Mouse (Mus musculus) CH12.LX (cell line): ENCODE measurements at regions not wholly inside any gene's neighbourhood (a gene's known extent, or its start where the extent isn't known, plus 50 kb on each side); places are given as distances from the start of the nearest gene placed in this dataset.

Experiments used
- DNase-seq: peaks from one replicate; pipeline ENCODE4 v3.0.0-alpha.2; 2013; ENCODE audit errors: extremely low read depth
- H3K27ac ChIP-seq: 2 replicates; pipeline ENCODE4 v1.5.1; 2012; ENCODE audit warnings: low read depth, mild to moderate bottlenecking, control low read depth, moderate library complexity; ENCODE audit not compliant: insufficient read depth
- H3K27me3 ChIP-seq: replicated peaks from 2 replicates; pipeline ENCODE3; 2012; ENCODE audit warnings: inconsistent platforms
- H3K36me3 ChIP-seq, 2 experiments: replicated peaks in 1 of 2; 2 replicates each; pipeline versions ENCODE3 to v1.6.1; 2012; ENCODE audit warnings: inconsistent platforms in 1 of 2, low read length in 1 of 2, mild to moderate bottlenecking in 1 of 2, mixed read lengths in 1 of 2, moderate library complexity in 1 of 2; ENCODE audit not compliant: control insufficient read depth in 1 of 2, insufficient read depth in 1 of 2
- H3K4me1 ChIP-seq, 2 experiments: 2 replicates each; pipeline ENCODE4 v1.6.1; 2012; ENCODE audit warnings: inconsistent platforms in 1 of 2, moderate library complexity in 1 of 2; ENCODE audit not compliant: insufficient read depth in 2 of 2, control insufficient read depth in 1 of 2
- H3K4me2 ChIP-seq: 2 replicates; pipeline ENCODE4 v1.6.1; 2012; ENCODE audit warnings: low read depth, mild to moderate bottlenecking, control low read depth; ENCODE audit not compliant: poor library complexity, insufficient read depth, severe bottlenecking
- H3K4me3 ChIP-seq, 3 experiments: fragments of 150-350 bp in 1 of 3; sonication (generic) in 1 of 3; replicated peaks in 1 of 3; 2 replicates each; pipeline versions ENCODE3 to v1.5.1; 2011 to 2012; ENCODE audit warnings: low read depth in 2 of 3, low read length in 2 of 3, mild to moderate bottlenecking in 2 of 3, moderate library complexity in 2 of 3, control low read depth in 1 of 3, improper control_type of control experiment in 1 of 3, inconsistent platforms in 1 of 3, mixed read lengths in 1 of 3; ENCODE audit not compliant: poor library complexity in 1 of 3
- H3K79me2 ChIP-seq: replicated peaks from 2 replicates; pipeline ENCODE4 v1.6.1; 2012; ENCODE audit warnings: mild to moderate bottlenecking, moderate library complexity; ENCODE audit not compliant: control insufficient read depth, poor library complexity, insufficient read depth, severe bottlenecking; ENCODE audit errors: extremely low read depth
- H3K9ac ChIP-seq: 2 replicates; pipeline ENCODE4 v1.6.1; 2012; ENCODE audit warnings: low read depth, mild to moderate bottlenecking, control low read depth, moderate library complexity; ENCODE audit not compliant: insufficient read depth
- H3K9me3 ChIP-seq: replicated peaks from 2 replicates; pipeline ENCODE3; 2012; ENCODE audit warnings: low read length, inconsistent platforms, mixed read lengths
- BHLHE40 ChIP-seq: IDR thresholded peaks from 2 replicates; pipeline ENCODE4 v1.6.1; 2011; ENCODE audit warnings: mild to moderate bottlenecking, low read depth, low read length, improper control_type of control experiment
- CHD1 ChIP-seq: IDR thresholded peaks from 2 replicates; pipeline ENCODE4 v1.6.1; 2012; ENCODE audit warnings: low read depth, low read length, improper control_type of control experiment, inconsistent platforms
- ELF1 ChIP-seq: IDR thresholded peaks from 2 replicates; pipeline ENCODE4 v1.6.1; 2014; ENCODE audit warnings: low read depth, mild to moderate bottlenecking, inconsistent platforms, low read length, improper control_type of control experiment
- EP300 ChIP-seq: IDR thresholded peaks from 2 replicates; pipeline ENCODE4 v1.6.1; 2011; ENCODE audit warnings: low read length, improper control_type of control experiment
- GABPA ChIP-seq: IDR thresholded peaks from 2 replicates; pipeline ENCODE4 v1.6.1; 2012; ENCODE audit warnings: low read depth, low read length, improper control_type of control experiment, inconsistent platforms; ENCODE audit not compliant: insufficient replicate concordance
- HCFC1 ChIP-seq: IDR thresholded peaks from 2 replicates; pipeline ENCODE4 v1.6.1; 2012; ENCODE audit warnings: low read depth, mild to moderate bottlenecking, inconsistent platforms, low read length, improper control_type of control experiment
- IRF4 ChIP-seq: IDR thresholded peaks from 2 replicates; pipeline ENCODE4 v1.6.1; 2014; ENCODE audit warnings: low read depth, mild to moderate bottlenecking, inconsistent platforms, low read length, improper control_type of control experiment
- JUN ChIP-seq: IDR thresholded peaks from 2 replicates; pipeline ENCODE4 v1.6.1; 2011; ENCODE audit warnings: low read depth, mild to moderate bottlenecking, low read length, improper control_type of control experiment, moderate library complexity; ENCODE audit not compliant: insufficient read depth
- JUND ChIP-seq: conservative IDR thresholded peaks from 2 replicates; pipeline ENCODE4 v1.6.1; 2011; ENCODE audit warnings: low read depth, low read length, improper control_type of control experiment
- MAFK ChIP-seq: IDR thresholded peaks from 2 replicates; pipeline ENCODE4 v1.6.1; 2011; ENCODE audit warnings: low read length, improper control_type of control experiment; ENCODE audit not compliant: insufficient replicate concordance
- MAX ChIP-seq: IDR thresholded peaks from 2 replicates; pipeline ENCODE4 v1.6.1; 2011; ENCODE audit warnings: low read length, improper control_type of control experiment
- MAZ ChIP-seq: IDR thresholded peaks from 2 replicates; pipeline ENCODE4 v1.6.1; 2012; ENCODE audit warnings: low read depth, mild to moderate bottlenecking, inconsistent platforms, low read length, improper control_type of control experiment, moderate library complexity
- MYC ChIP-seq: IDR thresholded peaks from 2 replicates; pipeline ENCODE4 v1.6.1; 2011; ENCODE audit warnings: low read depth, mild to moderate bottlenecking, improper control_type of control experiment, low read length
- NRF1 ChIP-seq: IDR thresholded peaks from 2 replicates; pipeline ENCODE4 v1.6.1; 2014; ENCODE audit warnings: low read depth, mild to moderate bottlenecking, inconsistent platforms, low read length, improper control_type of control experiment, moderate library complexity
- PAX5 ChIP-seq: IDR thresholded peaks from 2 replicates; pipeline ENCODE4 v1.6.1; 2012; ENCODE audit warnings: low read length, inconsistent platforms, mixed read lengths
- RAD21 ChIP-seq: IDR thresholded peaks from 2 replicates; pipeline ENCODE4 v1.6.1; 2011; ENCODE audit warnings: low read depth, mild to moderate bottlenecking, low read length, improper control_type of control experiment, moderate library complexity
- RCOR1 ChIP-seq: conservative IDR thresholded peaks from 2 replicates; pipeline ENCODE4 v1.6.1; 2012; ENCODE audit warnings: low read depth, mild to moderate bottlenecking, inconsistent platforms, low read length, improper control_type of control experiment
- SMC3 ChIP-seq: IDR thresholded peaks from 2 replicates; pipeline ENCODE4 v1.6.1; 2011; ENCODE audit warnings: low read depth, low read length, improper control_type of control experiment
- TCF12 ChIP-seq: IDR thresholded peaks from 2 replicates; pipeline ENCODE4 v1.6.1; 2014; ENCODE audit warnings: low read depth, mild to moderate bottlenecking, inconsistent platforms, low read length, improper control_type of control experiment
- USF2 ChIP-seq: conservative IDR thresholded peaks from 2 replicates; pipeline ENCODE4 v1.6.1; 2011; ENCODE audit warnings: low read depth, low read length, improper control_type of control experiment
- ZC3H11A ChIP-seq: IDR thresholded peaks from 2 replicates; pipeline ENCODE4 v1.6.1; 2012; ENCODE audit warnings: low read depth, mild to moderate bottlenecking, inconsistent platforms, low read length, improper control_type of control experiment
- ZKSCAN1 ChIP-seq: IDR thresholded peaks from 2 replicates; pipeline ENCODE4 v1.6.1; 2012; ENCODE audit warnings: low read depth, inconsistent platforms, low read length, improper control_type of control experiment, borderline replicate concordance
- ZMIZ1 ChIP-seq: IDR thresholded peaks from 2 replicates; pipeline ENCODE4 v1.6.1; 2012; ENCODE audit warnings: low read depth, mild to moderate bottlenecking, inconsistent platforms, low read length, improper control_type of control experiment
- ZNF384 ChIP-seq: IDR thresholded peaks from 2 replicates; pipeline ENCODE4 v1.6.1; 2012; ENCODE audit warnings: low read depth, low read length, improper control_type of control experiment, inconsistent platforms
- dilution Hi-C: fragments of 300-500 bp; cut with MboI; formaldehyde crosslinking; loops from 2 replicates; pipeline ENCODE4 v1.14.3; 2020; ENCODE audit warnings: low sequenced_read_pairs; ENCODE audit not compliant: extremely low pct_unique_long_range_greater_than_20kb, extremely low pct_ligation_motif_present
- in situ Hi-C: fragments of 300-500 bp; cut with MboI; formaldehyde crosslinking; loops from 3 replicates; pipeline ENCODE4 v1.14.3; 2019; ENCODE audit warnings: low sequenced_read_pairs, low pct_ligation_motif_present, low pct_unique_long_range_greater_than_20kb, mixed read lengths

GRCm38 (mm10) chr11:7834151-7834550 lies 620.4 kb upstream of the Igfbp3 start:
- Histone ChIP-seq H3K27me3 (no peaks in the 10 kb centered on the region), H3K36me3 (no peaks in the 10 kb centered on the region), H3K4me3 (no peak overlapping the region), H3K27ac (no peak overlapping the region), H3K79me2 (no peaks in the 10 kb centered on the region), H3K9me3 (peaks cover 57% of the 10 kb centered on the region), H3K4me1 (no peaks in the 10 kb centered on the region), H3K4me2 (no peak overlapping the region), H3K9ac (no peak overlapping the region)
- no peak for DNase-seq
- in situ Hi-C loops, result no loop called here
- dilution Hi-C loops, result no loop called here
- TF ChIP-seq MAX (no peak), RAD21 (no peak), GABPA (no peak)

- H3K27me3 ChIP-seq, result no peaks in the 10 kb centered on the region
- H3K27ac ChIP-seq, result no peak overlapping the region
- H3K36me3 ChIP-seq, result no peaks in the 10 kb centered on the region
- no peak overlapping the region for H3K4me2 ChIP-seq
- no peak for DNase-seq
- H3K9ac ChIP-seq, result no peak overlapping the region
- no peaks in the 10 kb centered on the region for H3K79me2 ChIP-seq
- TF ChIP-seq NRF1 (no peak), MAFK (no peak), HCFC1 (no peak), SMC3 (no peak), TCF12 (no peak), ZC3H11A (no peak), USF2 (no peak), CHD1 (no peak), RCOR1 (no peak), EP300 (no peak)
- dilution Hi-C loops, result no loop called here
- in situ Hi-C loops, result no loop called here
- no peaks in the 10 kb centered on the region for H3K4me1 ChIP-seq
- no peak overlapping the region for H3K4me3 ChIP-seq
- peaks cover 60% of the 10 kb centered on the region for H3K9me3 ChIP-seq
Measured at GRCm38 (mm10) chr11:7832376-7832775, 618.7 kb upstream of the Igfbp3 start.

GRCm38 (mm10) chr11:7829770-7830169 lies 616.0 kb upstream of the Igfbp3 start:
- dilution Hi-C loops, result no loop called here
- Histone ChIP-seq H3K9me3 (peaks cover 67% of the 10 kb centered on the region), H3K36me3 (no peaks in the 10 kb centered on the region)
- TF ChIP-seq PAX5, result no peak
- TF ChIP-seq MYC, result no peak
- TF ChIP-seq JUND, result no peak
- no peak for TF ChIP-seq BHLHE40
- TF ChIP-seq SMC3, result no peak
- TF ChIP-seq JUN, result no peak
- no peak for TF ChIP-seq MAZ
- no peak for TF ChIP-seq ELF1
- TF ChIP-seq ZMIZ1, result no peak
- TF ChIP-seq EP300, result no peak
- no peak for TF ChIP-seq ZKSCAN1
- no peak for TF ChIP-seq ZNF384
- TF ChIP-seq IRF4, result no peak
- TF ChIP-seq, all 38 proteins: peak for 0
- Histone ChIP-seq H3K4me3 (no peak overlapping the region), H3K9ac (no peak overlapping the region), H3K4me1 (no peaks in the 10 kb centered on the region), H3K27me3 (no peaks in the 10 kb centered on the region), H3K27ac (no peak overlapping the region), H3K79me2 (no peaks in the 10 kb centered on the region), H3K4me2 (no peak overlapping the region)
- DNase-seq, result no peak
- in situ Hi-C loops, result no loop called here
